Mouse (Mus musculus) thymus, postnatal 10 days (tissue): ENCODE results near the gene Naalad2.
A peak's percentile ranks its signal among the peaks of the same experiment; 100 is the strongest.
"Not testable (repeated sequence)": the region's sequence is repeated elsewhere in the genome, so short reads cannot be mapped to it uniquely, and the experiment has no call there.

Source experiments
- DNase-seq, 2 experiments: peaks; one replicate each; pipeline ENCODE4 v3.0.0; 2021; ENCODE audit warnings: low spot score in 2 of 2

Naalad2 gene

GRCm38 (mm10) chr9:18402895-18403294, at the start of gene Naalad2:
Gene Naalad2 (minus strand): TSS chr9:18402995.
- DNase-seq, result not testable (repeated sequence)

- DNase-seq, result no peak
Observed at GRCm38 (mm10) chr9:18431687-18432086, 28.9 kb upstream of the Naalad2 start.

GRCm38 (mm10) chr9:18430354-18430753, 27.6 kb upstream of the Naalad2 start, which contains the start of gene Mbd3l2:
Gene Mbd3l2 (plus strand): TSS chr9:18430654.
- no peak for DNase-seq

- DNase-seq, result not testable (repeated sequence)
Observed at GRCm38 (mm10) chr9:18412371-18412770, 9.6 kb upstream of the Naalad2 start.

- no peak for DNase-seq
Observed at GRCm38 (mm10) chr9:18404118-18404517, 1.3 kb upstream of the Naalad2 start, which contains the start of gene Ubtfl1. Gene Ubtfl1 (plus strand): TSS chr9:18404418.

GRCm38 (mm10) chr9:18399629-18400028, 3.2 kb downstream of the Naalad2 start:
- no peak for DNase-seq

- no peak for DNase-seq
Observed at GRCm38 (mm10) chr9:18385782-18386181, 17.0 kb downstream of the Naalad2 start.

- DNase-seq, result not testable (repeated sequence)
Observed at GRCm38 (mm10) chr9:18373026-18373425, 29.8 kb downstream of the Naalad2 start.

- no peak for DNase-seq
Observed at GRCm38 (mm10) chr9:18319990-18320389, 82.8 kb downstream of the Naalad2 start.

GRCm38 (mm10) chr9:18298301-18298700, 104.5 kb downstream of the Naalad2 start:
- DNase-seq, result no peak

GRCm38 (mm10) chr9:18293026-18293781, 109.6 kb downstream of the Naalad2 start:
- DNase-seq, result no peak

- no peak for DNase-seq
Observed at GRCm38 (mm10) chr9:18292443-18292922, 110.3 kb downstream of the Naalad2 start.

- peak; percentile 90 for DNase-seq
Observed at GRCm38 (mm10) chr9:18291571-18292429, 111.0 kb downstream of the Naalad2 start, which contains the start of gene Chordc1. Gene Chordc1 (plus strand): TSS chr9:18292125.

- DNase-seq, result not testable (repeated sequence)
Observed at GRCm38 (mm10) chr9:18278693-18279092, 124.1 kb downstream of the Naalad2 start.

GRCm38 (mm10) chr9:18277497-18277896, 125.3 kb downstream of the Naalad2 start:
- no peak for DNase-seq

GRCm38 (mm10) chr9:18276844-18277243, 126.0 kb downstream of the Naalad2 start:
- no peak for DNase-seq

- DNase-seq, result no peak
Observed at GRCm38 (mm10) chr9:18275901-18276300, 126.9 kb downstream of the Naalad2 start.
